Mouse (Mus musculus) limb, embryonic 11.5 days (tissue): Measurements from ENCODE around the gene Rfk. TPM values are rescaled to one million over a fixed set of nuclear protein-coding genes. Genes with fewer than 3 reads are reported as not detected.

Experiments used
- ATAC-seq: fragments of 200-750 bp; cut with Nextera tagmentation; 2 replicates; pipeline ENCODE4 v1.8.0; 2017; ENCODE audit warnings: low read depth; ENCODE audit not compliant: insufficient number of reproducible peaks, low FRiP score, low TSS enrichment
- DNase-seq: peaks from one replicate; pipeline ENCODE4 v3.0.0-alpha.2; 2015; ENCODE audit warnings: low spot score
- H3K27ac ChIP-seq: fragments of 300-500 bp; sonication (generic); replicated peaks from 2 replicates; pipeline ENCODE4 v1.5.1; 2014; ENCODE audit warnings: low read depth, mild to moderate bottlenecking, low read length
- H3K27me3 ChIP-seq: fragments of 300-500 bp; sonication (generic); 2 replicates; pipeline ENCODE4 v1.6.1; 2014; ENCODE audit warnings: mild to moderate bottlenecking, low read length, mixed read lengths; ENCODE audit not compliant: control insufficient read depth, insufficient read depth
- H3K36me3 ChIP-seq: fragments of 300-500 bp; sonication (generic); 2 replicates; pipeline ENCODE4 v1.6.1; 2014; ENCODE audit warnings: mild to moderate bottlenecking, low read length, moderate library complexity, mixed read lengths; ENCODE audit not compliant: control insufficient read depth, insufficient read depth
- H3K4me1 ChIP-seq: fragments of 300-500 bp; sonication (generic); 2 replicates; pipeline ENCODE4 v1.6.1; 2014; ENCODE audit warnings: low read length, mixed read lengths; ENCODE audit not compliant: control insufficient read depth, insufficient read depth
- H3K4me2 ChIP-seq: fragments of 300-500 bp; sonication (generic); 2 replicates; pipeline ENCODE4 v1.6.1; 2014; ENCODE audit warnings: low read depth, mild to moderate bottlenecking, moderate library complexity; ENCODE audit not compliant: severe bottlenecking
- H3K4me3 ChIP-seq: fragments of 300-500 bp; sonication (generic); 2 replicates; pipeline ENCODE4 v1.5.1; 2014; ENCODE audit warnings: low read depth, low read length
- H3K9ac ChIP-seq: fragments of 300-500 bp; sonication (generic); 2 replicates; pipeline ENCODE4 v1.6.1; 2014; ENCODE audit warnings: mild to moderate bottlenecking, low read length
- H3K9me3 ChIP-seq: fragments of 300-500 bp; sonication (generic); 2 replicates; pipeline ENCODE4 v1.6.1; 2016; ENCODE audit warnings: low read length; ENCODE audit not compliant: control insufficient read depth
- WGBS: fragments of 180-500 bp; shearing (Covaris S2); extraction: QIAGEN DNeasy Blood & Tissue Kit; methylation state at CpG from one replicate; pipeline ENCODE4 v1.1.7; 2014; 5-methylcytosine and 5-hydroxymethylcytosine counted together
- polyA plus RNA-seq: library from polyadenylated mRNA; unstranded; fragments of >200 nt; fragmentation: Nextera tagmentation; extraction: Ambion mirVana; gene quantifications from 2 replicates; pipeline ENCODE4 v1.2.1, GENCODE M21; 2014

The Rfk gene
- polyA plus RNA-seq, 1 experiment from 2014 or later: 68.7 TPM

DNA sequence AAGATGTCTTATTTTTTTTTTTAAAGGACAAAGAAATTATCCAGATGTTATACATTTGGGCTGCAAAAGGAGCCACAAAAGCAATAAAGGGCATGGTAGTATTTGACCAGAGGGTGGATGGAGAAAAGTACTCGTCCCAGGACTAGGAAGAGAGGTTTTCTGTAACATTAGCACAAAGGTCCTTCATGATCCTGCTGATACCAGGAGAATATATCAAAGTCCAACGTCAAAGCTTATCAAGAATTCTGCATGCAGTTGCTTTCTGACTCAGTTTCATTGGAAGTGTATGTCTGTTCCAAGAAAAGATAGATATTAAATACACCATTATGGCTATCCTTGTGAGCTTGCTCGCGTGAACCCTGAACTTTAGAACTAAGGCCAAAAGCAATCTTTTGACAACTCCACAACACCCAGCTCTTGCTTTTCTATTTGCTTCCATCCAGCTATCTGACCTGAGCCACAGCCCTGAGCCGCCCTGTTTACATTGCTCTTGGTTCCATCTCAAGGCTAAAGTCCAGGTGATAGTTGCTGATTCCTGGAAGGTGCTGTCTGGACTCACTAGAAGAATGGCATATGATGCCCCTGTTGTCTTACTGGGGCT is 16.7 kb downstream of the Rfk start:
- H3K4me1 ChIP-seq: no peaks in the 10 kb centered on the region
- no peak for ATAC-seq
- no peak overlapping the region for H3K9ac ChIP-seq
- no peak overlapping the region for H3K27ac ChIP-seq
- DNase-seq: no peak
- 85% methylated on average over 5 of the region's 5 CpGs for WGBS
- no peak overlapping the region for H3K4me2 ChIP-seq
- no peak overlapping the region for H3K4me3 ChIP-seq
- H3K9me3 ChIP-seq: no peaks in the 10 kb centered on the region
- H3K36me3 ChIP-seq: no peaks in the 10 kb centered on the region
- no peaks in the 10 kb centered on the region for H3K27me3 ChIP-seq

DNA sequence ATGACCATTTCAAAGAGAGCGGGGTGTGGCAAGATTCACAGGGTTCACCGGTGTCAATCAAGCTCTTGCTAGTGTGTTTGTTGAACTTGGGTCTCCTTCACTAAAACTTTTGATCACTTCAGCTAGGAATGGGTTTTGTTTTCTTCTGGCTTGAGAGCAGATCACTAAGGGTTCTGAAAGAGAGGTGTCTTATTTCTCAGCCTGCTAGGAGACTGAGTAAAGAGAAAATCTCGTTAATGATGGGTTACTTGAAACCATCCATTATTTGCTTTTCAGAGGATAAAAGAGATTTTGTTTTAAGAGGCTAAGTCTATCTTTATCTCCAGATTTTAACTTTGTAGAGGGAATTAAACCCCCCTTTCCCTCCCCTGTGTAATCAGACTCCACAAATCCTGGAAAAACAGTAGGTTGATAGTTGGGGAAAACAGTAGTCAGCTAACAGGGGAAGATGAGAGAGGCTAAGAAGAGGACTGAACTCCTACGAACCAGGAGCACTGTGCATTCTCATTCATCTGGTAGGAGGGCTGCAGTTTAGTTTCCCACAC is 19.1 kb downstream of the Rfk start:
- DNase-seq (no peak), ATAC-seq (no peak)
- no peak overlapping the region for H3K4me3 ChIP-seq
- no peak overlapping the region for H3K27ac ChIP-seq
- H3K9ac ChIP-seq: no peak overlapping the region
- 62% methylated on average over 4 of the region's 4 CpGs for WGBS
- H3K4me2 ChIP-seq: no peak overlapping the region
- H3K27me3 ChIP-seq: no peaks in the 10 kb centered on the region
- H3K9me3 ChIP-seq: no peaks in the 10 kb centered on the region
- H3K4me1 ChIP-seq: no peaks in the 10 kb centered on the region
- no peaks in the 10 kb centered on the region for H3K36me3 ChIP-seq

DNA sequence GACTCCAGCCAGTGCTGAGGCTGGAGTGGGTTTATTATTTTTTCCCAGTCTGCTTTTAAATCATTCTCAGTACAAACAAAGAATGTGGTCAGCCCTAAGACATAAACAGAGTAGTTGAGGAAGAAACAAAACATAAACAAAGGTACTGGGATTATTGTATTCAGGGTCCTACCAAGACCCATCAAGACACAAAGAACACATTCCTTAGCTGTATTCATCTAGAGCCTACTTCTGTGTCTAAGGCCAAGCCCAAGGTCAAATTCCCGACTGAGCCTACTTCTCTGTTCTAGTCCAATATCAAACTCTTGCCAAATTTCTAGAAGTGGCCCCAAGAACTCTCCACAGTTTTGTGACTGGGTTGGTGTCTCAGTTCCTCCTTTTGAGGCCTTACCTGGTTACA is 24.0 kb downstream of the Rfk start:
- DNase-seq (no peak), ATAC-seq (no peak)
- H3K9me3 ChIP-seq: no peaks in the 10 kb centered on the region
- 79% methylated on average over 1 of the region's 1 CpGs for WGBS
- H3K9ac ChIP-seq: no peak overlapping the region
- H3K27ac ChIP-seq: no peak overlapping the region
- no peaks in the 10 kb centered on the region for H3K4me1 ChIP-seq
- H3K4me3 ChIP-seq: no peak overlapping the region
- H3K27me3 ChIP-seq: no peaks in the 10 kb centered on the region
- no peak overlapping the region for H3K4me2 ChIP-seq
- no peaks in the 10 kb centered on the region for H3K36me3 ChIP-seq

DNA sequence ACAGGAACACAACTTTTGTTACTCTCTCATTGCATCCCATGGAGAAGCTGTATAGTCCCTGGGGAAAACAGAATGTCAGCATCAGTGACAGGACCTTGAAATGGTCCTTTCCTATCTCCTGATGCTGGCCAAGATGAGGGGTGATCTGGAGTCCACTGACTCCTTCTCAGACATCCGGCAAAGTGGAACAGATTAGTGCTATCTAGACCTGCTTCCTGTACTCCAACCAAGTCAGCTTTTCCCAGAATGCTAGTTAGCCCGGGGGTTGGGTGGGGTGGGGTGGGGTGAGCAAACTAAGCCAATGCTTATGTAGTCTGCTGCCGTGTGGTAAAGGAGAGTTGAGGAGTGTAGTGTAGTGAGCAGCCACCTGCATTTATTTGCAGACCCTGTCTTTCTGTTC is 29.5 kb downstream of the Rfk start:
- Histone ChIP-seq H3K36me3 (no peaks in the 10 kb centered on the region), H3K4me2 (no peak overlapping the region), H3K27me3 (no peaks in the 10 kb centered on the region), H3K27ac (no peak overlapping the region), H3K4me3 (no peak overlapping the region), H3K4me1 (no peaks in the 10 kb centered on the region), H3K9ac (no peak overlapping the region), H3K9me3 (no peaks in the 10 kb centered on the region)
- 84% methylated on average over 3 of the region's 3 CpGs for WGBS
- DNase-seq (no peak), ATAC-seq (no peak)

DNA sequence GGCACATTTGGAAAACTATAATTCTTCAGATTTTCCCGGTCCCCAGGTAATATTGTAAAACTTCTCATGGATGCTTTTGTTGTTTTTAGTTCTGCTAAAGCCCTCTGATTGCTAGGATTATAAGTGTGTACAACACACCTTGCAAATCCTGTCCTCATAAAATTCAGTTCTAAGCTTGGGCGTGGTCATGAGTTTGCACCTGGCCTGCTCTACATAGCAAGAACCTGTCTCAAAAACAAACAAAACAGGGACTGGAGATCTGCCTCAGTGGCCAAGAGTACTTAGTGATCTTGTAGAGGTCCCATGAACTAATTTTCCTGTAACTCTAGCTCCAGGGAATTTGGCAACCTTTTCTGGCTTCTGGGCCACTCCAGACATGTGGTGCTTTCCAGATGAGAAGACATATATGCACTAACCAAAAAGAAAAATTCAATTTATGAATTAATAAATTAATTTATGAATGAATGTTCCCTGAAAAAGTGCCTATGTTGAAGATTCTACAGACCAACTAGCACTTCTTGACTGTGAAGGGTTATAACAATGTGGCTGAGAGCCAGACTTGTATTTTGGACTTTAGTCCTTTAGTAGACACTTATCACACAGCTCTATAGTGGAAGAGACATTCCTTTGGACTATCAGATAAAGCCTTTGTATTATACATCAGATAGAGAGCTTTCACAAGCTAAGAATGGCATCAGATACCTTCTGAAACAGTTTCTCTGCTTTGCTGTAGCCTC is 34.1 kb downstream of the Rfk start:
- 87% methylated on average over 2 of the region's 2 CpGs for WGBS

DNA sequence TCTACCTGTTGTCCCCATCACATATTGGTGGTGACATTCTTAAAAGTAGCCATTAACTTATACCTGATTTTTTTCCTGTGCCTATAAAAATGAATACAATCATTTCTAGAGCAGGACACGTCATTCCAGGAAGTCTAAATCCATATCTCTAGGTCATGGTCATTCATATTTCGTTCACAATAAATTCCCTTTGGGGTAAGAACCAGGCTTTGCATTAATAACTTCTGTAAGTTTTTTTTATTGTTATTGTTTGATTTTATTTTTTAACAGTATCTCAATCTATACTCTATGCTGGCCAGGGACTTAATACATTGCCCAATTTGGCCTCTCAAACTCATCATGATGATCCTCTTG is 34.7 kb downstream of the Rfk start:
- no peaks in the 10 kb centered on the region for H3K9me3 ChIP-seq
- no peak overlapping the region for H3K4me2 ChIP-seq
- no peak overlapping the region for H3K9ac ChIP-seq
- no peaks in the 10 kb centered on the region for H3K36me3 ChIP-seq
- H3K27me3 ChIP-seq: no peaks in the 10 kb centered on the region
- DNase-seq (no peak), ATAC-seq (no peak)
- H3K4me1 ChIP-seq: no peaks in the 10 kb centered on the region
- no peak overlapping the region for H3K27ac ChIP-seq
- H3K4me3 ChIP-seq: no peak overlapping the region
- 87% methylated on average over 2 of the region's 2 CpGs for WGBS

More for the DNA sequence above, 34.1 kb downstream of the Rfk start:
- no peaks in the 10 kb centered on the region for H3K36me3 ChIP-seq
- H3K9me3 ChIP-seq: no peaks in the 10 kb centered on the region
- no peak overlapping the region for H3K27ac ChIP-seq
- no peaks in the 10 kb centered on the region for H3K4me1 ChIP-seq
- H3K27me3 ChIP-seq: no peaks in the 10 kb centered on the region
- ATAC-seq: no peak
- H3K9ac ChIP-seq: no peak overlapping the region
- no peak overlapping the region for H3K4me2 ChIP-seq
- DNase-seq: no peak
- H3K4me3 ChIP-seq: no peak overlapping the region

DNA sequence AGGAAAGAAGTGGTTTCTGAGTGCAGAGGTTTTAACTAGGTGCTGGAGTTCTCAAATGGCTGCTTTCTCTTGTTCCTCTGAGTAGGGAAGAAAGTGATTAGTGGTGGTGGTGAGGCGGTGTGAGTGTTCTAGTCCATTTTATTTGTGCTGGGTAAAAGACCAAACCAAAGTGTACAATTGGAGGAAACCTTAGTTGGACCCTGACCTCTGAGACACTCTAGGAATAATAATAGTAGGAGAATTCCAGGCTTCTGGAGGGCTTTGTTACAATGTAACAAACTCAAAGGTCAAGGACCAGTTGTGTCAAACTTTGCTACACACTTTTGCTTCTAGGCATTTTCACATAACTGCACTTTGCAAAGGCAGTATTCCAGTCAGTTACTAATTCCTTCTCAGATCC is 42.8 kb downstream of the Rfk start:
- Histone ChIP-seq H3K4me2 (no peak overlapping the region), H3K4me1 (no peaks in the 10 kb centered on the region), H3K36me3 (no peaks in the 10 kb centered on the region), H3K27ac (no peak overlapping the region), H3K4me3 (no peak overlapping the region), H3K9ac (no peak overlapping the region), H3K27me3 (no peaks in the 10 kb centered on the region), H3K9me3 (no peaks in the 10 kb centered on the region)
- WGBS: 87% methylated on average over 1 of the region's 1 CpGs
- ATAC-seq: no peak
- DNase-seq: no peak

DNA sequence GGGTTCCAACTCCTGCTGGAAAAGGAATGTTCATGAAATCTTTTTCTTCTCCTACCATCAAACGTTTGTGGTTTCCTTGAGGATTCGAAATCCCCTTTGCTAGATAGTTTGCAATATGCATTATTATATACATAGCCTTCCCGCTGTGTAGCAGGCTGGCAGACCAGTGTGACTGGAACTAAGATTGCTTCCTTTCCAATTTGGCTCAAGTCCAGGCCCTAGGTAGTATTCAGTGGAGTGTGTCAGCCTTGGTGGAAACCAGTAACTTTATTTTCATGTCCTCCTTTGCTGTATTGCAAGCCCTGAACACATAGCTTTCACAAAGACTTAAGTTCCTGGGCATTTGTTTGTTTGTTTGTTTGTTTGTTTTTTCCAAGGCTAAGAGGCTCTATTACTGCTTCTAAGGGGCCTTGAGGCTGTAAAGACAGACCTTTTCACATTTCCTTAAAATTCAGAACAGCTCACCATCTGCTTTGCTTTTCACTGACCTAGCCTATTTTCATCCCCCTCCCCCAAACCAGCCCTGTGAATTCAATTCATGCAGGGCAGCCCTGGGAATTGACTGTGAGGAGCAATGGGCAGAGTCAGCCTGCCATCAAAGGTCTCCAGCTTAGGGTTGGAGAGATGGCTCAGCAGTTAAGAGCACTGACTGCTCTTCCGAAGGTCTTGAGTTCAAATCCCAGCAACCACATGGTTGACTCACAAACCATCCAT is 45.8 kb downstream of the Rfk start:
- Histone ChIP-seq H3K9ac (no peak overlapping the region), H3K4me3 (no peak overlapping the region), H3K4me1 (no peaks in the 10 kb centered on the region), H3K9me3 (no peaks in the 10 kb centered on the region), H3K27me3 (no peaks in the 10 kb centered on the region), H3K27ac (no peak overlapping the region; the same call in 1 of the 2 replicates), H3K4me2 (no peak overlapping the region), H3K36me3 (no peaks in the 10 kb centered on the region)
- DNase-seq (no peak), ATAC-seq (no peak)
- 77% methylated on average over 4 of the region's 4 CpGs for WGBS
